Mouse (Mus musculus) megakaryocyte, adult 5-6 weeks (primary cell): ENCODE results near the gene Card11. TPM values are rescaled to one million over a fixed set of nuclear protein-coding genes. Genes with fewer than 3 reads are reported as not detected.

Experiments used
- ATAC-seq: 2 replicates; pipeline ENCODE4 v1.8.0; 2016; ENCODE audit warnings: mild to moderate bottlenecking, inconsistent platforms; ENCODE audit not compliant: poor library complexity, severe bottlenecking
- total RNA-seq, 2 experiments: library from RNA; stranded (forward) in 1 of 2; stranded (reverse) in 1 of 2; fragments of 153-499, 151-499 nt in 1 of 2; fragments of 221-1000, 200-1000 nt in 1 of 2; gene quantifications; 2 replicates each; pipeline versions ENCODE4 v1.2.3 to v1.2.4; 2015 to 2017

Card11 gene
- total RNA-seq, 2 experiments from 2014 or later, result 2.5 to 3.7 TPM

DNA sequence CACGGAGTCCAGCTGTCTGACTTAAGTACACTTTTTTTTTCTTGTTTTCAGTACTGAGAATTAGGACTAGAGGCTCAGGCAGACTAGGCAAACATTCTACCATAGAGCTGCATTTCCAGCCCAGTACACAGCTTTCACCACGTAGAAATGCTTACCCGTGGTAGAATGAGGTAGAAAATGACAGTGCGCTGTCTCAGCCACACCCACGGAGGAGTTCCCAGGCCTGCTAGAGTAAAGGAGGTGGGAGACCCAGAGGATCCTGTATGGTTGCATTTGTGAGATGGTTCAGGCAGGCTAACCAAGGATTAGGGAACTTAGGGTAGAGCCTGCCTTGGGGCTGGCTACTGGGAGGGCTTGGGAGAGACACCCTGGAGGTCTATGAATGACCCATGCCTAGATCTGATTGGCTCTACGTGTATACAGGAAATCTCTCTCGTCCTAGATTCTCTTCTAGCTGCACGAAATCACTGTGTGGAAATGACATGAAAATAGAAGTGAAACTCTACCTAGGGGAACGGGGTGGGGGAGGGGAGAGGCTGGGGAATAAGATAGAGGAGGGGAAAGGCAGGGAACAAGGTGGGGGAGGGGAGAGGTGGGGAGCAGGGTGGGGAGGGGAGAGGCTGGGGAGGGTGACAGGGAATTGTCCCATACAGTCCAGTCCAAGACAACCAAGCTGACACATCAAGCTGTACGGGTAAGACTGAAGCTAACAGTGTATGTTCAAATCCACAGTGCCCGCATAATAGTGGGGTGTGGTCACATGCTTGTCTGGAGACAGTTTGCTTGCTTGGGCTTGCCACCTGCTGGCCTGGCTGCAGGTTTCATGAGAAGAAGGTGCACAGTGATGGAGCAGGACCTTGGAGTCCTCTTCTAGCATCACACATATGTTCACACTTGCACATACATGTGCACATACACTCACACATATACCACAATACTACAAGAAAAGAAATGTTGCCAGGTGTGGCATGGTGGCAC is 8.0 kb downstream of the Card11 start:
- peak; percentile 85 for ATAC-seq

DNA sequence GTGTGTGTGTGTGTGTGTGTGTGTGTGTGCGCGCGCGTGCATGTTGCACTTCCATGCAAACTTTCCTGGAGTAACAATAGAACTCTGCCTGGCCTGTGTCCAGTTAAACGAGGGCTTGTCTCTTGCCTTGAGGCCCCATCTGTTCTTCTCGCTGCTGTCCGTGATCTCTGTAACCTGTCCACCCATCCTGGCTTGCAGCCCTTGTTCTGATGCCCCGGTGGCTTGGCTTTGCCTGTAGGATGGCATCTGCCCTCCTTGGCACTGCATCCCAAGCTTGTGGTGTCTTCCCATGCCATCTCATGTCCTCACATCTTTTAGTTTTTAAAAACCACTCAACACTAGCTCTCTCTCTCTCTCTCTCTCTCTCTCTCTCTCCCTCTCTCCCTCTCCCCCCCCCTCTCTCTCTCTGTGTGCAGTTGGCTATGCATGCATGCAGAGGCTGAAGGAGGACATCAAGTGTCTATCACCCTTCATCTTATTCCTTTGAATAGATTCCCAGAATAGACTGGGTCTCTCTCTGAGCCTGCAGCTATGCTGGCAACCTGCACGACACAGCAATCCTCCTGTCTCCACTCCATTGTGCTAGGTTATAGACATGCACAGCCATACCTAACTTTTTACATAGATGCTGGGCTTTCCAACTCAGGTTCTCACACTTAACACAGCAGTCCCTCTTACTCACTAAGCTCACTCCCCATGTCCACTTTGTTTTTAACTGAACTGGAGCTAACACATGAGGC is 14.9 kb downstream of the Card11 start:
- ATAC-seq, result no peak

DNA sequence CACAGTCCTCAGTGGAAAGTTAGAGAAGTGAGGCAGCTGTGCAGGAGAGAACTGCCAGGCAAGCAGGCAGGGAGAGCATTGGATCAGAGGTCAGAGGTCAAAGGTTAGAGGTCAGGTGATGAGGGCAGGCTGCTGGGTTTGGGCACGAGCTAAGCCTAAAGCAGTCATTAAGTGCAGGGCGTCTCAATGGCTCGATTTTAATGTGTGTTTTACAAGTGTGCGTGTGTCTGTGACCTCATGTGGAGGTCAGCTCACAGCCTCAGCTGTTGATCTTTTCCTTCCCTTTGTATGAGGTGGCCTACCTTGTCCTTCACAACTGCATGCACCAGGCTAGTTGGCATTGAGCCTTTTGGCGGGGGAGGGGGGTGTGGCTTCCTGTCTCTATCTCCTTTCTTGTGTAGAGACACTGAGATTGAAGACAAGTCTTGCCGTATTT is 19.0 kb downstream of the Card11 start:
- no peak for ATAC-seq

DNA sequence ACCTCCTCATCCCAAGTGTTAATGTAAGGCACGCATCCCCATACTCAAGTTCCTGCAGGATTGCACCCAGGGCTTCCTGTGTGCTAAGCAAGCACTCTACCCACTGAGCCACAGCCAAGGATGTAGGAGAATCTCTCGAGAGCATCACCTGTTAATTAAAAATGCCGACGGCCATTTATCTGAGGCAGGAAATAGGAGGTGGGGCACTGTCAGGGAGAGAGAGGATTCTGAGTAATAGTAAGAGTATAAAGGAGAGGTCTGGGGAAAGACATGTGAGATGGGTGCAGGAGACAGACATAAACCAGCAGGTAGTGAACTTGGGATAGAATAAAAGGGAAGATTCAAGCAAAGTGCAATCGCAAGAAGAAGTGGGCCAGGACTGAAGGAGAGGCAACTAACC is 19.6 kb downstream of the Card11 start:
- no peak for ATAC-seq

DNA sequence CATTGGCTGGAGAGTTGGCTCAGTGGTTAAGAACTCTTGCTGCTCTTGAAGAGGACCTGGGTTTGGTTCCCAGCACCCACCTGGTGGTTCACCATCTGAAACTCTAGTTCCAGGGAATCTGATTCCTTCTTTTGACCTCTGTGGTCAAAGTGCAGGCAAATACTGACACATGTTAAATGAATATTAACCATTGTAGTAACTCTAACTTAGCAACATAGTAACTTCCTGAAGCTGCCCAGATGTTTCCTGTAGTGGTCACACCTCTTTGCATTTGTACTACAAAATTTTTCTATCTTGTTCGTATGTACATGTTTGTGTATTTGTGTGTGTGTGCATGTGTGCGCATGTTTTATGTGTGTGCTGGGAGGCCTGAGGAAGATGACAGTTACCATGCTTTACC is 20.3 kb downstream of the Card11 start:
- ATAC-seq, result no peak

DNA sequence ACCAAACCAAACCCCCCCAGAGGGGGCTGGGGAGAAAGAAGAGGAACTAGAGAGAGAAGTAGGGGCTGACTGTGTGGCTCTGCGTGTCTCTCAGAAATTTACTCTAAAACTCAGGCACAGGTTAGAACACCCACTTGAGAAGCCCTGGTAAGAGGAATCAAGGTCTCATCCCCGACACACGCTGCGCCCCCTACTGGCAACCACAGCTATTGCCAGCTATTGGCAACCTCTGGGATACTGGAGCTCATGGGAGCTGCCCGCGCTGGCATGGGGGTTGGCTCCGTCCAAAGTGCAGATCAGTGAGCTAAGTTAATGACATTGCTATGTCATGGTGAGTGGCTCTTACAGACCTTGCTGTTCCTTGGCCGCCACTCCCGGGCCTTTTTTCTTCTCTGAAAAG is 37.4 kb downstream of the Card11 start:
- ATAC-seq, result 0 out of 2 replicates have a peak, but pooled peaks have one; percentile 24

DNA sequence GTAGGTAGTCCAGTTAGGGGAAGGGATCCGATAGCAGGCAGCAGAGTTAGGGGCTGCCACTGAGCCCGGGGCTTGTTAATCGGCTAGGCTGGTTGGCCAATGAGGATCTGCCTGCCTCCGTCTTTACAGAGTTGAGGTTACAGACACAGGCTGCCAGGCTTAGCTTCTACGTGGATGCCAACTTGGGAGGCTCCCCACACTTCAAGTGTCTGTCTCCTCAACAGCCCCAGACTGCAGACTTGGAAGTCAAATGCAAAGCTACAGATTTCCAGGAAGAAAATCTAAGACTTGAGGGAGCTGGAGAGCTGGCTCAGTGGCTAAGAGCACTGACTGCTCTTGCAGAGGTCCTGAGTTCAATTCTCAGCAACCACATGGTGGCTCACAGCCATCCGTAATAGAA is 39.6 kb downstream of the Card11 start:
- ATAC-seq, result no peak

DNA sequence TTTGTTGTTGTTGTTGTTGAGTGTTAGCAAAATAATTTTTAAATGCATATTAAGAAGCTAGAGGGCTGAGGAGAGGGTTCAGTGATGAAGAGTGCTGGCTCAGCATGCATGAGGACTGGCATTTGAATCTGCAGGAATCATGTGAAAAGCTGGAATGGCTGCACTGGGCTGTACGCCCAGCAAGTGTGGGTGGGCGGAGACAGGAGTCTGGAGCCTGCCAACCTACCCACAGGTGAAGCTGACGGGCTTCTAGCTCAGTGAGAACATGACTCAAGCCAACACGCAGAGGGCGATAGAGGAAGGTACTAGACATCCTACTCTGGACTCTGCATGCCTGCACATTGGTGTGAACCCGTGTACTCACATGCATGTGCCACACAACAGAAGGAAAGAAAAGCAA is 41.2 kb downstream of the Card11 start:
- ATAC-seq, result no peak

DNA sequence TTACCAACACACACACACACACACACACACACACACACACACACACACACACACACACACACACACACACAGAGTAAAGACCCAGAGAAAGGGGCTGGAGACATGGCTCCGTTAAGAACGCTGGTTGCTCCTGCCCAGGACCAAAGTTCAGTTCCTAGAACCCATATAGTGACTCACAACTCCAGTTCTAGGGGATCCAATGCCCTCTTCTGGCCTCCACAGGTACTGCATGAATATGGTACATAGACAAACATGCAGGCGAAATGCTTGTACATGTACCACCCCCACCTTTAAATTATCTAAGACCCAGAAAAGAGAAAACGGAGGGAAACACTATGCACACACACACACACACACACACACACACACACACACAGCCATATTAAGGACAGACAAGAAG is 43.3 kb downstream of the Card11 start:
- no peak for ATAC-seq

DNA sequence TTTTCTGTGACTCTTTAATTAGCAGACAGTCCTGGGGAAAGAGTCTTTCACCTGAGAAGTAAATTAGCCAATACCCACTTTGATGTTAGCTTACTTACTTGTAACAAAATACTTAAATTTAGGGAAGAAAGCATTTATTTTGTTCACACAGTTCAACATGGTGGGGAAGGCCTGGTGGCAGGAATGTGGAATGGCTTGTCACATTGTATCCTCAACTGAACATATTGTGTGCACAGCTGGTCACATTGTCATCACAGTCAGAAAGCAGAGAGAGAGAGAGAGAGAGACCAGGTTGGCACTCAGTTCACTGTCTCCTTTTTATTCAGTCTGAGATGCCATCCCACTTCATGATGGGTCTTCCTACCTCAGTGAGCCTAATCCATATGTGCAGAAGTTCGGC is 44.7 kb downstream of the Card11 start:
- ATAC-seq, result no peak

DNA sequence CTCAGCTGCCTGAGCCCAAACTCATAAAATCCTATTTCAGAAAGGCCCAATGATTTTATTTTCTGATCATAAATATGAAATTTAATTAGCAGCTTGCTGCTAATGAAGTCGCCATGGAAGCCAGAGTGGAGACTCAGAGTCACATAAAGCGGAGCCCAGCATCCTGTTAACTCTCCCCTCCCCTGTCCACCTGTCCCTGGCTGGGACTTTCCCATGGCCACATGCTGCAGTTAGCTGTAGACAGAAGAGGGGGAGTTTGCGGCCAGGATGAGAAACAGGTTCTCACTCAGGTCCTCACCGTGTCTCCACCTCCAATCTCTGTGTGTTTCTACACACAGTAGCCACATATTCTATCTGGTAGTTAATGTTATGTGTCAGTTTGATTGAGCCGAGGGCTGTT is 48.6 kb downstream of the Card11 start:
- no peak for ATAC-seq

DNA sequence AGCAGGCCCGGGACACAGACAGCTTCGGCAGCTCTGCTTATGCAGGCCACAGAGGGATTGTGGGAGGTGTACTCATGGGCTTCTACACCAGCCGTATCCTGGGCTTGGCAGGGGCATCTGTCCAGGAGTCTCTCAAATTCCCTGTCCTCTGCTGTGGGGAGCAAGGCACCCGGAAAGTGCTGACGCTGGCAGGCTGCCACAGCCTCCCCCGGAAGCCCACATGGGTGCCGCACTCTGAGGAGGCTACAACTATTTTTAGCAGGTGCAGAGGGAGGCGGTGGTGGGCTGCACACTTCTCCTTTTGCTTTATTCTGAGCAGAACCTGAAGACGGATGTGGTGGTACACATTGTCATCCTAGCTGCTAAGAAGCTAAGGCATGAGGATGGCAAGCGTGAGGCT is 52.4 kb downstream of the Card11 start:
- peak; percentile 76 for ATAC-seq

DNA sequence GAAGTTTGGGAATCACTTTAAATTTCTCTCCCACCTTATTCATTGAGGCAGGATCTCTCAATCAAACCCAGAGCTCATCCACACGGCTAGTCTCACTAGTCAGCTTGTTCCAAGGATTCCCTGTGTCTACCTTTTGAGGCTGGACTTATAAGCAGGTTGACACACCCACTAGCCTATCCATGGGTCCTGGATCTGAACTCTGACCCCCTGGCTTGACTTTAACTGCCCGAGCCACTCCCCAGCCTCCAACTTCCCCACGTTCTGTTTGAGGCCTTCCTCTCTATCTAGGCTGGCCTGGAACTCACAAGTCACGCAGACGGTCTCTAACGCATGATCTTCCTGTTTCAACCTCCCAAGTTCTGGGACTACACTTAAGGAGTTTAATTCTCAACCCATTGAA is 54.3 kb downstream of the Card11 start:
- ATAC-seq, result no peak

DNA sequence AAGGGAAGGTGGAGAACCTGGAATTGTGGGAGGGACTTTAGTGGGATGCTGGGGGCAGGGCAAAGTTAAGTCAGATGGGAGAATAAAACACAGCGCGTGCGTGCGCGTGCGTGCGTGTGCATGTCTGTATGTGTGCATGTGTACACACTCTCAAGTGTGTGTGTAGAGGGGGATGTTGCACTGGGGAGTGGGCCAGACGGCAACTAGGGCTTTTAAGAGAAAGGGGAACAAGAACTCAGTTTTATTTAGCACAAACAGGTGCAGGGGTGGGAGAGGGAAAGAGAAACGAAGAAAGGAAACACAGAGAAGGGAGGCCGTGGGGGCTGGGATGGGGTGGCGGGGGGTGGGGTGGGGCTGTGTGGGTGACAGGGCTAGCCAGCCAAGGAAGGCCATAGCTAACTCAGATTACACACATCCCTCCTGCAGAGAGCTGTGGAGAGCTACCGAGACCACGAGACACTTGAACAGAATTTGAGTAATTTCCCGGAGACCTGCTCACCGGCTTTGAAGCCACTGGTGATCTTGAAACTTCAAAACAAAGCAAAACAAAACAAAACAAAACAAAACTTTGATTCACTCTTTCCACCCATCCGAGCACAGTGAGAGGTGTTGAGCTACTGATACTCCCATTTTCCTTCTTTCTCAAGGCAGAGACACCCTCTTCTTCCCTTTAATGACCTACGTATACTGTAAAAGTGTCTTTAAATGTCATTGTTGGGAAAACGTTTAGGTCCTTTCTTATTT is 55.8 kb downstream of the Card11 start:
- ATAC-seq, result no peak

DNA sequence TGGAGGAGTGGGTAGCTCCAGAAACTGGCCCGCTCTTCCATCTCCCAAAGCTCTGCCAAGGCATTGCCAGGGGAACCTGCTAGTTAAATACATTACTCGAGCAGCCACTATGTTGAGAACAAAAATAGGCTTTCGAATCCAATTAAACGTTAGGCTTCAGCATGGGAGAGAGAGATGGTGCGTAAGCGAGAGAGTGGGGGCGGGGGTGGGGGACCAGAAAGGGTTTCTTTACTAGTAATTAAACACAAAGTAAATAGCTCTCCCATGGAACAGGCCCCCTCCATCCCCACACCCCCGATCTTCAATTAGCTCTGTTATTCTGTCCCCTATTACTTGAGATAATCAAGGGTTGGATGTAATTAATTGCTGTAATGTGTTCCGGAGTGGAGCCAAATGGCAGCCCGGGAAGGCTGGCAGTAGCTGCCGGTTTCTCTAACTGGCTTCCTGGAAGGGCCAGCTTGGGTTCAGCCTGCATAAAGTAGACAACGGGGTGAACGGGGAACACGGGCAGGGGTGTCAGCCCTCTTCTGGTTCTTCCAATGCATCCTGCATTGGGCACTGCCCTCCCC is 59.4 kb downstream of the Card11 start:
- ATAC-seq, result no peak

DNA sequence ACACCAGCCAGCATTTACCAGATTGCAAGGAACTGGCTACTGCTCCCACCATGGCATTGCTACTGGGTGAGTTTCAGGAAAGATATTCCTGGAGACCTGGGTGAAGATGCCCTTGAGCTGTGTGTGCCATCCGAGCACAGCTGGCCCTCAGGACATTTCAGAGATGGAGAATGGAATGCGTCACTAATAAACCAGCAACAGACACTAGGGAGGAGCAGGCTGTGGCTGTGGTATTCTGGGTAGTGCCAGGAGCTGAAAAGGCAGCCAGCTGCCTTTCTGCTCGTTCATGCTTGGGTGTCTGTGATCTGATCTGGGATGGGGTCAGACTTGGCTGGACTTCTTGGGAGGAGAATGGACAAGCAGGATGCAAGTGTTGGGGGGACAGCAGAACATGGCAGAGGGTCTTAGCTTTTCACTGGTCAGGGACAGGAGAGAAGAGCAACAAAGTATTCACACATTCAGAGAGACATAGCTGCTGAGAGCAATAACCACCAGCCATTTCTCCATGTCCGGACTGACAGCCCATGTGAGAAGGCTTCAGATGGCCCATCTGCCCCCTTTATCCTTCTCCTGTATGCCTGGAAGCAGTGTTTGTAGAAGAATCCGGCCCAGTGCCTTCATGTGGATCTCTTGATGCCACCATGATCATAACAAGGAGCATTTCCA is 60.0 kb downstream of the Card11 start:
- no peak for ATAC-seq

DNA sequence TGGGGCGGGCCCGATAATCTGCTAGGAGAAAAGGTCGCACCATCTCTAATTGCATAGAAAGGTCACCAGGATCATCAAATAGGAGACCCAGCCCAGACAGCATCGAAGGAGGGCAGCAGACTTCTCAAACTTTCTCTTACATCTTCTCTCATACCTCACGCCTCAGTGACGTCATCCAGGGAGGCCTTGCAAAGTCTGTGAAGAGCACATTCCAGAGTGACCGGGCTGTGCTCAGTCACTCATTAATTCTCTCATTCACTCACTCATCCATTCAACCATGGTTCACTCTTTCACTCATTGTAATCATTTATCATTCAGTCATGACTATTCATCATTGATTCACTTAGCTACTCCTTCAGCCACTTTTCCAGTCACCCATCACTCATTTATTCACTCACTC is 63.6 kb downstream of the Card11 start:
- no peak for ATAC-seq

DNA sequence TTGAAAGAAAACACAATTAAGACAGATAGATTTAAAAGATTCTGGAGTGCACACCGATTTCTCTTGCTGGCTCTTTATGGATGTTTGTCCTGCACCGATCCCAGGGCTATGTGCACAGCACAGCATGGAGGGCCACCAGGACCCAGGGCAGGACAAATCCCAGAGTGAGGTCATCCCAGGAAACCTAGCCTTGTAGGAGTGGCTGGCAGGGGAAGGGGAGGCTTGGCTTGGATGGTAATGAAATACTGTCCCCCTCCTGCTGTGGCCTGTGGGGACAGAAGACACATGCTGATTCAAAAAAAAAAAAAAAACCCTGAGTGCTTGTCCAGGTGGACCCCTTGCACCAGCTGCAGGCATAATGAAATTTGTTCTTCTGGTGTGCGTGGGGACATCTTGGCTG is 64.5 kb downstream of the Card11 start:
- ATAC-seq, result no peak

DNA sequence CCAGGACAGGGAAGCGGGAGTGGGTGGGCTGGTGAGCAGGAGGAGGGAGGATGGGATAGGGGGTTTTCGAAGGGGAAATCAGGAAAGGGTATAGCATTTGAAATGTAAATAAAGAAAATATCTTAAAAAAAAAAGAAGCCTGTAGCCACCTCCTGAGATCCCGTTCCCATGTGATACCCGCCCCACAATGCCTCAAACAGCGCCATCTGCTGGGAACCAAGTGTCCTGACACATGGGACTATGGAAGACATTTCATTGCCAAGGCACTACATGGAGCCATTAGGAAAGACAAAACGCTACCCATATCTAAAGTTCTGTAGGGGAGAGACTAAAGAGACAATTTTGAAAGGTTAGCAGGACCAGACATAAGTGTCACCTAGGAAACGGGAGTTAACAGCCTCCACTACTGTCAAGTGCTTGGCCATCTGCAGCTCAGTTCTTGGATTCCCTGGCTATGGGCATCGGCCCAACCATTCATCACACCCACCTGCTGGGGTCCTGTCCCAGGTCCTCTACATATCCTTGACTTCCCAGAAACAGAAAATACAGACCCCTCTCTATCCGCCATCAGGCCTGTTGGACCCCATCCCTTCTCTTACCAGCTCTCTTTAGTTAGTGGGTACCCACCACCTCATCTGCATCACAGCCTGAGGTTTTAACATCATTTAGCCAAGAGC is 65.6 kb downstream of the Card11 start:
- ATAC-seq, result no peak
